Mouse (Mus musculus): ENCODE measurements around the gene Axin2.

Gene Axin2

DNA sequence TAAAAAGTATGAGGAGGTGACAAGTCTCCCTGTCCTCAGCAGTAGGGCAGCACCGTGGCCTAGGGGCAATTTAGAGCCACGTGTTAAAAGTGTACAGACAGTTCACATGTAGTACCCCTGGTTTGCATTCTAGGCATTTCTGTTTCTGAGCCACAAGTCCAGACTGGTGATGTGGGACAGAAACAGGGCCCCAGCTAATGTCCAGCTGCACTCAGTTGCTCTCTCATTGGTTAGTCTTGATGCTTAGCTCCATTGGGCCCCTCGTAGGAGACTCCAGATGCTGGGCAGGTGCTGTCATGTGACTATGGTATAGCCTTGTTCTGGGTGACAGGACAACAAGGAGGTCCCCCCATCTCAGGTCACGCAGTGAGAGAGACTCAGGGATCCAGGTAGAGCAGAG lies 9.0 kb downstream of the Axin2 start:
- DNase-seq (ENCODE audit: low read depth, low spot score) = no peak

DNA sequence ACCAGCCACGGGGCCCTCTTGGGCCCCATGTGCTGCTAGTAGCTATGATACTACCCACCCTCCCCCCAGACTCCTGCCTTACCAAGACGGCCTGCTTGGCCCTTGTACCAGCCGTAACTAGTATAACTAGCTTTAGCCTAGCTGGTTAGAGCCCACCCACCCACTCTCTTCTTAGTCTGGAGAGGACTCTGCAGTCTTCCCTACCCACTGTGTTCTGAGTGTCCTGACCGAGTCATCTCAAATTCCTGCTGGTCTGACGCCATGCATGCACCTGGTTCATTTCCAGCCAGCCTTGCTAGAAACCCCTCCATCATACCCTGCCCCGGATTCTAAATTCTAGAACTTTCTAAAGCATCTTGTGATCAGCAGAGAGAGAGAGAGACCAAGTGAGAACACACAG lies 9.6 kb downstream of the Axin2 start:
- no peak for DNase-seq (ENCODE audit: low read depth, low spot score)

DNA sequence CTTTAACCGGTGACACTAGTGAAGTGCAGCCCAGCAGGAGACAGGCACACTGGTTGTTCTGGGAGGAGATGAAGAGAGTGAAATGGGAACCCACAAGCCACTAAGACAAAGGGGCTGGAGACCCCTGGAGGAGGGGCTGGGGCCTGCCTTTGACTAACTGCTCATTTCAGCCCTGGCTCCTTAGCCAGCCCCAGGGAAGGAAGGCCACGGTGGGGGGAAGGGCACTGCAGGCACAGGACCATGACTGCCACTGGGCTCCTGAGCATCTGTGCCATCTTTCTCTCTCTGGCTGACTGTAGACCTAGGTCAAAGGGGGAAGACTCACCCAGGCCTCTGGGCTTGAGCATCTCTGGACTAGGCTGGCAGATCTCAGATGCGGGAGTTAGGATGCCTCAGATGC lies 10.5 kb downstream of the Axin2 start:
- no peak for DNase-seq (ENCODE audit: low read depth, low spot score)

DNA sequence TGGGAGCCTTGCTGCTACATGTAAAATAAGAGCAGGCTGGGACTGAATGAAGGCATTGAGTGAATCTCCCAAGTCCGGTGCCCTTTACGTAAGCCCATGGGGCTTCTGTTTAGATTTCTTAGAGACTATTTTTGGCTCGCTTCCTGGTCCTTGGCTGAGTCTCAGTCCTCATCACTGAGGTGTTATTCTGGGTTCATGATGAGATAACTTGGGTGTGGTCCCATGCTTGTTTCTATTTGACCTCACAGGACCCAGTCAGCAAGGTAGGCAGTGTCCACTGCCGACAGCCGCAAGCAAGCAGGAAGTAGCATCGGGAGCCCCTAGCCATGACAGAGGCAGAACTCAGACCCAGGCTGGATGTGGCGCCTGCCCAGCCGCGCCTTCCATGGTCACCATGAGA lies 13.7 kb downstream of the Axin2 start:
- DNase-seq (ENCODE audit: low read depth, low spot score) = no peak

DNA sequence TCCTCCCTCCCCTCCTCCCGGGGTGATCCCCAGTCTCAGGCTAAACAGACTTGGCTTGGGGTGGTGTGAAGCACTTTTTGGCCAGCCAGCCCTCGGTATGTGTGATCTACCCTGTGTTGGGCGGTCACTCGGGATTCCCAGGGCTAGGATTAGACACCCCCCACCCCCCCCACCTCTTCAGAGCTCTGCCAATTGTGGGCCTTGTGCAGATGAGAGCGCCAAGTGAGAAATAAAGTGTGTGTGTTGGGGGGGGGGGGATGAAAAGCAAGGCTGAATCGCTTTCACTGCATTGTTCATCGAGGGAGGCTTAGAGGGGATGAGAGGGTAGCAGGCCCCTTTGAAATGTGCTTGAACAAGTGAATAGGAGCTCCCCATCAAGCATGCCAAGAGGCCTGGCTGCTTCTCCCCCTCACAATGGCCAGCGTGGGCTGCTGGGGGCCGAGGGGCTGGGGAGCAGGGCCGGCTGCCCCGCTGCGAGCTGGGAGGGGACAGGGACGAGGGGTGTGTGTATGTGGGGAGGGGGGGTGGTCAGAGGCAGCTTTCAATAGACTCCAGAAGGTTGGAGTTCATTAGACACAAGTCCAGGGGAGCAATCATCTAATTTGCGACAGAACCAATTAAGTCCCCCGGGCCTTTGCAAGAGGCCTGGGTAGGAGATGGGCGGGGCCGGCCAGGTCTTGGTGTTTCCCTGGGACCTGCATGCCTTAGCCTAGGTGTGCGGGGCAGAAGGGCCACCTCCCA lies 15.1 kb downstream of the Axin2 start:
- DNase-seq (ENCODE audit: low read depth, low spot score) = no peak

DNA sequence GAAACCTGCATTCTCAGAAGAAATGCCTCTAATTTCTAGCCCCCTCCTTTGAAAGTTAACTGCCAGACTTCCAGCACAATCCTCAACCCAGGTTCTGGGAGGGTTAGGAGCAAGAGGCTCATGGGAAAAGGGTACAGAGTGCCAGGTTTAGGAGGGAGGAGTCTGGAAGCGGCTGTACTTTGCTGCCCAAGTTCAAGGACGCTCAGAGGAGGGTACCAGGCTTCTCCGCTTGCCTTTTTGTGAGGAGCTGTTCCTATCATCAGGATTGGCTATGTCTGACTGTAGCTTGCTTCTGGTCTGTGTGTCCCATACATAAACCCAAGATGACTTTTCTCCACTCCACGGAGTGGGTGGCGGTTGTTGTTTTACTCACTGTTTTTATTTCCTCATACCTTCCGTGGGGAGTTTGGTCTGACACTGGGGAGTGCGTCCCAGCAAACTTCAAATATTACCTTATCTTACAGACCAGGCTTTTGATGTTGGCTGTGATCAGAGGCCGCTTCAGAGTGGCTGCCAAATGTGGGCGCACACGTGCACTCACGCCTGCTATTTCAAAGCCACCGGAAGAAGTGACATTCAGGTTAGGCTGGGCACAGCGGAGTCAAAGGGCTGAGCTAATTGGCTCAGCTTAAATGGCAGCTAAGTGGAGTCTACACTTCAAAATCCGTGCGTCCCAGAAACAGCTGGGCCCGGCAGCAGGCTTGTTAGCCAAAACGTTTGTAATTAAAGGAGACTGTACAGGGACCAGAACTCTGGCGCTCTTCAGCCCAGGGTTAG lies 16.1 kb downstream of the Axin2 start:
- DNase-seq (ENCODE audit: low read depth, low spot score) = no peak

DNA sequence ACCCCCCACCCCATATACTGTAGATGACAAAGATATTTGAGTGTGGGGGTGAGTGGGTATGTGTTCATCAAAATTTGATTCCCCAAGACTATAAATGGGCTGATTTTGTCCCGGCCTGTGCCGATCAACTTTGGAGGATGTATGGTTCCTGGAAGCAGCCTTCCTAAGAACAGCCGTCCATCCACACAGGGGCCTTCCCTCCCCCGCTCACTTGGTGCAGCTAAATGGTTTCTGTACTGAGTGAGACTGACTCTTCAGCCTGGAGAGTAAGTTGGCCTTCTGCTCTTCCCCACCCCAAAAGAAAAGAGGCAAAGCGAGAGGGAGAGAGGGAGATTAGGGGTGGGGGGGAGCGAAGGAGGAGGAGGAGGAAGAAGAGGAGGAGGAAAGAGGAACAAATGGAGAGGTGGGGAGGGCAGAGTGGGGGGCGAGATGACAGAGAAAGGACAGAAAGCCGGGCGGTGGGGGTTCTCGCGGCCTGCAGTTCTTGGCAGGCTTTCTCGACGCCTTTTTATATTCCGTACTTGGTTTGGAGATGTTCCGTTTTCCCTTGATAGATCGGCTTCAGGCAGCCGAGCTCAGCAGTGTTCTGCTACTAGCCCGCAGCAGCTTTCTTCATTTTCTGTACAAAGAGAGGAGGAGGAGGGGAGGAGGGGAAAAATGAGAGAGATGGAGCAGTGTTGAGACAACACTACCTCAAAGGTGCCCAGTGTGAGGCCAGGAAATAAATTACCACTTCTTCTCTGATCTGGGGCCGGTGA lies 20.7 kb downstream of the Axin2 start:
- no peak for DNase-seq (ENCODE audit: low read depth, low spot score)

DNA sequence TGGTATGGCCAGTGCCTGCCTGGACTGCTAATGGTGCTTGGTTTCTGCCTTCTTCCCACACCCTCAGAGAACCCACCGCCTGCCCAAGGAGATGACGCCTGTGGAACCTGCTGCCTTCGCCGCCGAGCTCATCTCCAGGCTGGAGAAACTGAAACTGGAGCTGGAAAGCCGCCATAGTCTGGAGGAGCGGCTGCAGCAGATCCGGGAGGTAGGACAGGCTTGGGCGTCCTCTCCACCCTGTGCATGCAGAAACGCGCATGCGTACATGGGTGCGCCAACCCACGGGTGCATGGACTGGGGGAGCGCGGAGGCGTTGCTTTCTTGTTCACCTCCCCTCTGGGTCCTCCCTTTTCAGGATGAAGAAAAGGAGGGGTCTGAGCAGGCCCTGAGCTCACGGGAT lies 21.7 kb downstream of the Axin2 start:
- peak; percentile 77 for DNase-seq (ENCODE audit: low read depth, low spot score)

DNA sequence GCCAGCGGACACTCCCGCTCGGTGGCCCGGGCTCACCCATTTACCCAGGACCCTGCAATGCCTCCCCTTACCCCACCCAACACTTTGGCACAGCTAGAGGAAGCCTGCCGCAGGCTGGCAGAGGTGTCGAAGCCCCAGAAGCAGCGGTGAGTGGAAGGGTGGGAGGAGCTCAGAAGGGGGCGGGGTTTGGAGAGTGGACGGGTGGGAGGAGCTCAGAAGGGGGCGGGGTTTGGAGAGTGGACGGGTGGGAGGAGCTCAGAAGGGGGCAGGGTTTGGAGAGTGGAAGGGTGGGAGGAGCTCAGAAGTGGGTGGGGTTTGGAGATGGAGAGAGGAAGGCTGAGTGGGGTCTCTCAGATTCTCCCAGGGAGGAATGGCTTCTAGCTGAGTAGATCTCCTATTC lies 23.6 kb downstream of the Axin2 start:
- no peak for DNase-seq (ENCODE audit: low read depth, low spot score)

DNA sequence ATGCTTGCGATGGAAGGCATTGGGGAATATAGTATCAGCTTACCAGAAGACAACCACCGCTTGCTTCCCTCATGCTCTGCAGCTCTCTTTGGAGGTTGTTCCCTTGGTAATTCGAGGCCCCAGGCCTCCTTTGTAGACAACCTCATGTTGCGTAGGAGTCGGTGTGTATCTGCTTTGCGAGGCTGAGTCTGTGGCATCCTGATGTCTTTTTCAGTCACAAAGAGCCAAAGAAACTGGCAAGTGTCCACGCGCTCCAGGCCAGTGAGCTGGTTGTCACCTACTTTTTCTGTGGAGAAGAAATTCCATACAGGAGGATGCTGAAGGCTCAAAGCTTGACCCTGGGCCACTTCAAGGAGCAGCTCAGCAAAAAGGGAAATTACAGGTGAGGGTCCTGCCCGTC lies 25.5 kb downstream of the Axin2 start:
- DNase-seq (ENCODE audit: low read depth, low spot score) = no peak

DNA sequence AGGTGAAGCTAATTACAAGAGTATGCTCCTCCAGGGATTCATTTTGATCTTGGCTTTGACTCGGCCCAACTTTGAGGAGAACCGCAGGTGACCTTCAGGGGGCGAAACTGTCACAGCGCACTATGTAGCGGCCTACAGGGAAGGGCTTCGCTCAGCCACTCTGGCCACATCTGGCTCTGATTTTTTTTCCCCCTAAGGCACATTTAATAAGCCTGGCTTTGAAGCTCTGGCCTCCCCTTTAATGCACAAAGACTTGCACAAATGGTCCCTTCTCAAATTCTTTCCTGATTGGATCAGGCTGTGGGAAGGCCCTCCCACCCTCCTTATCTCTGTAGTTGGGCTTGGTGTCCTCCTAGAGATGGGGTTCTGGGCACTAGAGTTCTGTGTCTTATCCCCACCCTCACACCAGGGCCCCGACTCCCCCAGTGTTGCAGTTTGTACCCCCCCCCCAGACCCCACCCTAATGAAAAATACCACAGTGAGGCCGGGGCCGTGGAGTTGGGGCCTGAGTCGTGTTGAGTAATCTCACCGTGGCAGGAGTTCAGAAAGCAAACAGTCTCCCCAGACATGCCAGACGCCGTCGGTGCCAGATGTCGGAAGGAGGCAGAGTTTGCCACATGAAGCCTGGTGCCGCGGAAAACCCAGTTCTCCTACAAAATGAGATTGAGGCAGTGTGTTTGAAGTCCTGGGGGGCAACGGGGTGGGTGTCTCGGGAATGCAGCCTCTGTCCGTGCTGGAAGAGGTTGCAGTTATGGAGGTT lies 27.5 kb downstream of the Axin2 start:
- DNase-seq (ENCODE audit: low read depth, low spot score) = no peak

DNA sequence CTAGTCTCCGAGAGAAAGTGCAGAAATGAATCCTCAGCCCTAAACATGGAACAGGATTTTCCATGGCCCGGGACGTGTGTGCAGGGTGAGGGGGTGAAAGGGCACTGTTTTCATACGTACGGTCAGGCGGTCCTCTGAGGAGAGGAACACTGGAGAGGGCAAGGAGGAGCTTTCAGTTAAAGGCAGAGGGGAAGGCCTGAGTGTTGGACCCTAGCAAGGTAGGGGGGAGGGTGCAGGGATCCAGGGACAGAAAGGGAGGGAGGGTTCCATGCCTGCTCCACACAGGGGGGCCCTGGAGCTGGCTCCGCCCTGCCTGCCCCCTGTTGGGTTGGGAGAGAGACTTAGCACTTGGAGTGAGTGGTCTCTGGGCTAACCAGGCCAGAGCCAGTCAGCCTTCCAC lies 28.4 kb downstream of the Axin2 start:
- no peak for DNase-seq (ENCODE audit: low read depth, low spot score)

DNA sequence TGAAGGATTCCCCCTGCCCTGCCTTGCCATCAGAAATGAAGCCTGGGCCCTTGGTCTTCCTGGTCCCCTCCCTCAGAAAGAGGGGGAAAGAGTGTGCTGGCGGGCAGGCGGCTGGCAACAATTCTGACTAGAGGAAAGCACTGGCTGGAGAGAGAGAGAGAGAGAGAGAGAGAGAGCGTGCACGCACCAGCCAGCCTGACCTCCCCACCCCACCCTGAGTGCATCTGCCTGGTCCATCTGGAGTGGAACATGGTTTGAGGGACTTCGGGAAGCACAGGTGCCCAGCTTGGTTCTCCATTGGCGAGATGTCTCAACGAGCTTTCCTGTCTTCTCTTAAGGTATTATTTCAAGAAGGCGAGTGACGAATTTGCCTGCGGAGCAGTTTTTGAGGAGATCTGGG lies 28.8 kb downstream of the Axin2 start:
- DNase-seq (ENCODE audit: low read depth, low spot score) = no peak

DNA sequence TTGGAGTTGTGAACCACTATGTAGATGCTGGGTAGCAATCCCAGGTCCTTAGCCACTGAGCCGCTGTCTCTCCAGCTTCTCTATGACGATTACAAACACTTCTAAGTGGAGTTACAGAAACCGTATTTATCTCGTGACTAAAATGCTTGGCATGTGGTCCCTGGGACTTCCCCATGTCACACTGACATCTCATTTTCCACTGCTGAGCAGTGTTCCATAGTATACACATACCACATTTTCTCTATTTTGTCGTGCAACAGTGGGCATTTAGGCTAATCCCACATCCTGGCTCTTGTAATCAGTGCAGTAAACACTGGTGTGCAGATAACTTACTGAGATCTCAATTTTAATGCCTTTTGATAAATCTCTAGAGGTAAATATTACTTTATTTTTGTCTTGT lies 32.2 kb downstream of the Axin2 start:
- DNase-seq (ENCODE audit: low read depth, low spot score) = no peak

DNA sequence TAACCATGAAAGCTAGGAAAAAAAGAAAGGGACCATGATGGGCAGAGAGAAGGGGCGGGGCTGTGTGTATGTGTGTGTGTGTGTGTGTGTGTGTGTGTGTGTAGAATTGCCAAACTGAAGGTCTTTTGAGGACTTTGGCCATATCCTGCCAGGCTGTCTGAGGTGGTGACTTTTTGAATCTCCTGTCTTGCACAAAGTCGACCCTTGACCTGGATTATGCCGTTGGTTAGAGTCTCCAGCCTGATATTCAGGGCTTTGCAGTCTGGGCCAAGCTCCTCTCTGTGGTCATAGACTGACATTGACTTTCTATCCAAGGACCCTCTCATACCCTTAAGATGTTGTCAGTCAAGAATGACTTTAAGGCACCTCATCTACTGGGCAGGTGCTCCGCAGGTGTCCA lies 35.8 kb downstream of the Axin2 start:
- no peak for DNase-seq (ENCODE audit: low read depth, low spot score)

DNA sequence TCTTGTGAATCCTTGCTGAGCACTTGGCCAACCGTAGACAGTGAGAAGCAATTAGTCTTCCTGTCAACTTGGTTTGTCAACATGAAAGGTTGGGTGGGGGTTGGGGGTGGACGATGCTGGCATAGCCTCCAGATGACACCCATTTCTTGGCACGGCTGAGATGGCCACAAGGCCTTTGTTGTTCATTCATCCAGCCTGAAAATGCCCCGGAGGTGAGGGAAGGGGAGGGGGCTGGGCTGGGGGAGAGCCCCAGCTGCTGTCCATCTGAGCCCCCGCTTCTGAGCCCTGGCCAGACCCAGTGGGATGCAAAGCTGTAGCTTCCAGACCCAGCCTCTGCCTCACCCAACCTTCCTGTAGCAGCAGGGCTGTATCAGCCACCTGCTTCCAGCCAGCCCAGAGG lies 38.2 kb downstream of the Axin2 start:
- DNase-seq (ENCODE audit: low read depth, low spot score) = no peak

DNA sequence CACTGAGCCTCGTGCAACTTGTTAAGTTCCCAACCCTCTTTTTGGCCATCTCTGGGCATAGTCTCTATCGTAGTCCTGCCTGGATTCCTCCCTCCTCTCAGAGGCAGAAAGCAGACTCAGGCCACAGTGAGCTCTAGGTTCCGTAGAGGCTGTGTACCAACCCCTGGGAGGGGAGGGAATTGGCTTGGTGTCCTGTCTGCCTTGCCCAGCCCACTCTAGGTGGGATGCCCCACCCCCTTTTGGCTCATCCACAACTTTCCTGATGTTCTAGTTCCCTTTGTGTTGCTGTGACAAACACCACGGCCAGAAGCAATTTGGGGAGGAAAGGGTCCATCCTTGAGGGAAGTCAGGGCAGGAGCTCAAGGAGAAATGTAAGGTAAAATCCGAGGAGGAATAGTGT lies 39.0 kb downstream of the Axin2 start:
- no peak for DNase-seq (ENCODE audit: low read depth, low spot score)

DNA sequence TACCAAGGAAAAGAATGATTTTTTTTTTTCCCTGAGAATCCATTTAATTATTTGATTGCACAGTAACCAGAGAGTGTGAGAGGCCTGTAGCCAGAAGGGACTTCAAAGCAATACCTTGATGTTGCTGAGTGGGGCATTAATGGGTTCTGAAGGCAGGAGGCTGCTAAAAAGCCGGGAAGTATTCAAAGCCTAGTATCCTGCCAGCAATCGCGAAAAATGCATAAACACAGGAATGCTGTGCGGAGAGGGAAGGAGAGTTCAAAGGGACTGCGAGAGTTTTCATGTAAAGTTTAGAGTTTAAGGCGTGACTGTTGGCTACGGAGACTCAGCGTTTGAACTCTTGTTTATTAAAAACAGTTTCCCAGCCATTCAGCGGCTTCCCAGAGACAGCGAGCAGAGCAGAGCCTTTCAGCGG lies 41.5 kb downstream of the Axin2 start:
- no peak for DNase-seq (ENCODE audit: low read depth, low spot score)

DNA sequence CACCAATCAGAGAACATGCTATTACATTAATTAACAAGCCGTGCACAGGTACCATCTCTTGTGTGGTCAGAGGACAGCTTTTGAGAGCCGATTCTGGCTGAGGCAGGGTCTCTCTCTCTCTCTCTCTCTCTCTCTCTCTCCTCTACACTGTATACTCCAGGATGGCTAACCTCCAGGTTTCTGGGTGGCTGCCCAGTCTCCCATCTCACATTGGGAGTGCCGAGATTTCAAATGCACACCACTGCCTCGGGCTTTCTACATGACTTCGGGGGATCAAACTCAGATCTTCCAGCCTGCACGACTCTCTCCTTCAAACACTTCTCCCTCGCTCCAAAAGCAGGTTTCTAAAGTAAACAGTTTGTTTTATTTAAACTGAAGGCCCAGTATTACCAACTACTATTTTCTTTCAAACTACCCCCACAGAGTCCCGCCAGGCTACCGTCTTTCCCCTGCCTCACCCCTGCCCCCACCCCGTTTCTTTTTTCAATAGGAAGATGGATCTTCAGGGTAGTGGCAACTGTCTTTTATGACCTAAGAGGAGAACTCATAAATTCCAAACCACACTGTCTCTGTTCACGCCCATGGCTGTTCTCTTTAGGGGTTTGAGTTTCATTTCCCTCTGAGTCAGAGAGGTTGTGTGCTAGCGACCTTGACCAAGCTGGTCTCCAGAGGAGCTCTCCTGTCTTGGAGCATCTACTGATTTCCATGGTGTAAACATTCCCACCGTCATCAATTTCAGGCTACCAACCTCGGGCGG lies 43.5 kb downstream of the Axin2 start:
- no peak for DNase-seq (ENCODE audit: low read depth, low spot score)

DNA sequence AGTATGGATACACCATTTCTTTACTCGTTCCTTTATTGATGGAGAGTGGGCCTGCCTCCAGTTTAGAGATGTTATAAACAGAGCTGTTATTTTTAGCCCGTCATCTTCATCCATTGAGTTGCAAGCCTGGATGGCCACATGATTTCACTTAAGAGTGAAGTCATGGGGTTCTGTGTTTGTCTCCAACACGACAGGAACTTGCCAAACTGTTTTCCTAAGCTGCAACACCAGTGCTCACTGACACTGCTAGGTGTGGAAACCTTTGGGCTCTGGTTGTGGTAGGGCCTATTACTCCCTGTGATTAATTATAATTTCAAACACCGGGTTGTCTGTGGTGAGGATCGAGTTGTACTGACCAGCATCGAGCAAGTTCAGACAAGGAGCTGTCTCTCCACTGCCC lies 45.6 kb downstream of the Axin2 start:
- no peak for DNase-seq (ENCODE audit: low read depth, low spot score)

DNA sequence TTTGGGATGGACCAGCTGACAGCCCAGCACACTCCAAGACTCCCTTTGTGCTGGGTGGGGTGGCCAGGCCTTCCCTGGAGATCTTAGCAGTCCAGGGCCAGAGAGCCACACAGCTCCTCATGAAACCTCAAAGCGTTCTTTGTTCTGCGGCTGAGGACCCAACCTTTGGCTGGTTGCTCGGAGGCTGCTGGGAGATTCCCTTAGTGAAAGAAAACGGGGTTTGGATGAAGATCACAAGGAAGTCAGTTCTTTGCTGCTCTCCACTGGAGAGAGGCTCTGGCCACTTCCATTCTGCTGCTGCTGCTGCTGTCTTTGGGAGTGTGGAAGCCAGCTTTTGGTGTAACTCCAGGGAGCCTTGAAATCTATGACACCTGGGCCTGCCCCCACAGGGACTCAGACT lies 53.3 kb downstream of the Axin2 start:
- no peak for DNase-seq (ENCODE audit: low read depth, low spot score)

All from telencephalon, adult 2 months (tissue).